Mouse (Mus musculus) heart, embryonic 14.5 days (tissue): ENCODE results near the gene Nin. TPM values are rescaled to one million over a fixed set of nuclear protein-coding genes. Genes with fewer than 3 reads are reported as not detected.

Experiments
- ATAC-seq: fragments of 200-750 bp; cut with Nextera tagmentation; 2 replicates; pipeline ENCODE4 v1.8.0; 2017; ENCODE audit warnings: low read depth, moderate TSS enrichment; ENCODE audit not compliant: insufficient number of reproducible peaks, insufficient read depth, low FRiP score
- H3K27ac ChIP-seq, 2 experiments: fragments of 200-500 bp in 1 of 2; fragments of 300-500 bp in 1 of 2; sonication (generic) in 1 of 2; replicated peaks in 1 of 2; 2 replicates each; pipeline ENCODE4 v1.5.1; 2012 to 2014; ENCODE audit warnings: low read depth in 2 of 2, low read length in 2 of 2, control low read depth in 1 of 2, mild to moderate bottlenecking in 1 of 2, mixed read lengths in 1 of 2; ENCODE audit not compliant: control insufficient read depth in 1 of 2, insufficient read depth in 1 of 2
- H3K27me3 ChIP-seq: fragments of 300-500 bp; sonication (generic); 2 replicates; pipeline ENCODE4 v1.6.1; 2014; ENCODE audit warnings: mild to moderate bottlenecking, low read length, control low read depth; ENCODE audit not compliant: control insufficient read depth, insufficient read depth
- H3K36me3 ChIP-seq: fragments of 300-500 bp; sonication (generic); 2 replicates; pipeline ENCODE4 v1.6.1; 2014; ENCODE audit warnings: mild to moderate bottlenecking, control low read depth, low read length, mixed read lengths; ENCODE audit not compliant: control insufficient read depth, insufficient read depth
- H3K4me1 ChIP-seq, 2 experiments: fragments of 200-500 bp in 1 of 2; fragments of 300-500 bp in 1 of 2; sonication (generic) in 1 of 2; 2 replicates each; pipeline ENCODE4 v1.6.1; 2012 to 2014; ENCODE audit warnings: low read length in 2 of 2, control low read depth in 1 of 2, mixed read lengths in 1 of 2; ENCODE audit not compliant: control insufficient read depth in 2 of 2, insufficient read depth in 2 of 2
- H3K4me2 ChIP-seq: fragments of 300-500 bp; sonication (generic); 2 replicates; pipeline ENCODE4 v1.6.1; 2014; ENCODE audit warnings: mild to moderate bottlenecking, low read length
- H3K4me3 ChIP-seq, 2 experiments: fragments of 200-500 bp in 1 of 2; fragments of 300-500 bp in 1 of 2; sonication (generic) in 1 of 2; 2 replicates each; pipeline ENCODE4 v1.5.1; 2012 to 2014; ENCODE audit warnings: low read length in 2 of 2, mild to moderate bottlenecking in 2 of 2, control low read depth in 1 of 2, low read depth in 1 of 2, moderate library complexity in 1 of 2; ENCODE audit not compliant: control insufficient read depth in 1 of 2, insufficient read depth in 1 of 2
- H3K9ac ChIP-seq: fragments of 300-500 bp; sonication (generic); 2 replicates; pipeline ENCODE4 v1.6.1; 2014; ENCODE audit warnings: mild to moderate bottlenecking, low read length
- H3K9me3 ChIP-seq: fragments of 300-500 bp; sonication (generic); 2 replicates; pipeline ENCODE4 v1.6.1; 2016; ENCODE audit warnings: low read length, control low read depth; ENCODE audit not compliant: control insufficient read depth
- WGBS: fragments of 180-500 bp; shearing (Covaris S2); extraction: QIAGEN DNeasy Blood & Tissue Kit; methylation state at CpG from one replicate; pipeline ENCODE4 v1.1.7; 2014; 5-methylcytosine and 5-hydroxymethylcytosine counted together
- polyA plus RNA-seq: library from polyadenylated mRNA; unstranded; fragments of >200 nt; fragmentation: Nextera tagmentation; extraction: Ambion mirVana; gene quantifications from 2 replicates; pipeline ENCODE4 v1.2.1, GENCODE M21; 2014

Nin gene
- polyA plus RNA-seq, 1 experiment from 2014 or later: 10.8 TPM

DNA sequence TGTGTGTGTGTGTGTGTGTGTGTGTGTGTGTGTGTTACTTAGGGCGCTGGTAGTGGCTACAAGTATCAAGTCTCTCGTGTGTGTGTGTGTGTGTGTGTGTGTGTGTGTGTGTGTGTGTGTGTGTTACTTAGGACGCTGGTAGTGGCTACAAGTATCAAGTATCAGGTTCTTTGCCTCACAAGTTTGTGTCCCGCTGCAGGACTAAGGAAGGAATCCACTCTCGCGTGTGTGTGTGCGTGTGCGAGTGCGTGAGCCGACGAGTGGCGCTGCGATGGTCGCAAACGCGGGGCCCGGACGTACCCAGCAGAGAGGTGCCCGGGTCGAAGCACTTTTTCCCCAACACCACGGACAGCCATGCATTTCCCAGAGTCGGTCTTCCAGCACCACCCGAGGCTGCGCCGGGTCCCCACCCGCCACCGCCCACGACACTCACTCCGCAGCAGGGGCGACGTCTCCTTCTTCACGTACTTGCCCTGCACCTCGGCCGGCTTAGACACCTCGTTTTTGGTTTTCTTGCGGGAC, 127.2 kb downstream of the Nin start:
- 0% methylated on average over 33 of the region's 36 CpGs for WGBS
- peak overlapping the region; percentile 70 to 86 for H3K4me3 ChIP-seq
- ATAC-seq: peak; percentile 55
- H3K27ac ChIP-seq: peak overlapping the region; percentile 68 to 96
- H3K4me2 ChIP-seq: peak overlapping the region; percentile 77
- H3K9ac ChIP-seq: peak overlapping the region; percentile 98
- H3K4me1 ChIP-seq: peaks cover 0 to 15% of the 10 kb centered on the region in 2 experiments; a peak in 2 of 4 replicates
- H3K9me3 ChIP-seq: no peaks in the 10 kb centered on the region
- H3K27me3 ChIP-seq: no peaks in the 10 kb centered on the region
- H3K36me3 ChIP-seq: peaks cover 32% of the 10 kb centered on the region

DNA sequence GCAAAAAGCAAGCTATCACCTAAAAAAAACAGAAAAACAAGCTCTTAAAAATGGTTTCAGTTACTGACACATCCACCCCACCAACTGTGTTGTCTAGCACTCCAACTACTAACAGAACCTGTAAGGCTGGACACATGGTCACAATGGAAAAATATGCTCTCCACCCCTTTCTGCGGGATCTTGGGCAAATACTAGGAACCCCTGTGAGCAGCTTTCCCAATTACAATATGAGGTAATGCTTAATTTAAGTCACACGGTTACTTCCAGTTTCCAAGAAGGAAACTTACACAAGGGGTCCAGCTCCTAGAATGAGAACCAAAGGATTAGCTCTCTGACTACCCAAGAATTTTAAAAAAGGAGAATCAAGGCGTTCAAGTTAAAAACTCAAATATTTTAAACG, 128.0 kb downstream of the Nin start:
- 34% methylated on average over 4 of the region's 4 CpGs for WGBS
- peak overlapping the region; percentile 4 to 86; a peak in 3 of 4 replicates for H3K4me3 ChIP-seq
- peak overlapping the region; percentile 77 for H3K4me2 ChIP-seq
- no peaks in the 10 kb centered on the region for H3K9me3 ChIP-seq
- no peaks in the 10 kb centered on the region for H3K27me3 ChIP-seq
- H3K27ac ChIP-seq: peak overlapping the region in 1 of 2 experiments; percentile 96; a peak in 1 of 4 replicates
- H3K4me1 ChIP-seq: peaks cover 0 to 15% of the 10 kb centered on the region in 2 experiments; a peak in 2 of 4 replicates
- no peak for ATAC-seq
- H3K36me3 ChIP-seq: peaks cover 38% of the 10 kb centered on the region
- peak overlapping the region; percentile 98 for H3K9ac ChIP-seq

DNA sequence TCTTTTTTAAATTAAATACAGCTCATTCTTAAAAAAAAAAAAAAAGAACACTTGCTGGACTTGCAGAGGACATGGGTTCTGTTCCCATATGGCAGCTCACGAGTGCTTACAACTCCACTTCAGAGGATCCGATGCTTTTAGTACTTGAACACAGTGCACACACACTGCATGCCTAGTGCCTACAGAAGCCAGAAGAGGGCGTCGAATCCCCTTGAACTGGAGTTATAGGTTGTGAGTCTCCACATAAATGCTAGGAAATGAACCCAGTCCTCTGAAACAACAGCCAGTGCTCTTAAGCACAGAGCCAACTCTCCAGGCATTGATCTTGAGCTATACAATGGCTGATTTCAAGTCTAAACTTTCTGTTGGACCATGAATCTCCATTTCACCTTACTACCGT, 130.6 kb downstream of the Nin start:
- Histone ChIP-seq H3K4me3 (no peak overlapping the region), H3K36me3 (peaks cover 53% of the 10 kb centered on the region), H3K4me2 (no peak overlapping the region), H3K4me1 (peaks cover 0 to 15% of the 10 kb centered on the region in 2 experiments; a peak in 2 of 4 replicates), H3K27ac (no peak overlapping the region), H3K27me3 (no peaks in the 10 kb centered on the region), H3K9ac (no peak overlapping the region), H3K9me3 (no peaks in the 10 kb centered on the region)
- WGBS: 75% methylated on average over 5 of the region's 5 CpGs
- no peak for ATAC-seq

DNA sequence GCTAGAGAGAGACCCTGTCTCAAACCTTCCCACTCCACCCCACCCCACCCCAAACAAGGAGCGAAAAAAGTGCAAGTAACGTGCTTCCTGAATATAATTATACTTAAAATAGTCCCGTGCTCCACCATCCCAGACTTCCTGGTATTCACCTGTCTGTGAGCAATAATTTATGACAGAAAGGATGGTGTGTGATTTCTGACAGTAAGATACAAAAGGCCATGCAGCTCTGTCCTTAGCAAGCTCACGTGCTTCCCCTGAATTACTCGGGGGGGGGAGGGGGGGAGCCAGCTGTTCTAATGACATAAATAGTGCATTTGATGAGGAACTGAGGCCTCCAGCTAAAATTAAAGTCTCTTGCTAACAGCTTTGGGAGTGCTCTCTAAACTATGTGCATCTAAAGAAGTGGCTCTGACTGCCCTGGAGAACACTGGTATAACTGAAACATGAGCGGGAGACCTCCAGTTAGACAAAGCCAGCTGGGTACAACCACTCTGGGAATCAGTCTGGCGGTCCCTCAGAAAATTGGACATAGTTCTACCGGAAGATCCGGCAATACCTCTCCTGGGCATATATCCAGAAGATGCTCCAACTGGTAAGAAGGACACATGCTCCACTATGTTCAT, 136.0 kb downstream of the Nin start:
- ATAC-seq: no peak
- Histone ChIP-seq H3K27ac (no peak overlapping the region; a peak in 1 of 4 replicates), H3K27me3 (no peaks in the 10 kb centered on the region), H3K4me3 (no peak overlapping the region), H3K9me3 (no peaks in the 10 kb centered on the region), H3K36me3 (peaks cover 61% of the 10 kb centered on the region), H3K9ac (no peak overlapping the region), H3K4me1 (peaks cover 0 to 9% of the 10 kb centered on the region in 2 experiments; a peak in 2 of 4 replicates), H3K4me2 (0 out of 2 replicates have a peak overlapping the region, but pooled peaks have one; percentile 4)
- whole genome bisulfite sequencing: 63% methylated on average over 9 of the region's 9 CpGs

DNA sequence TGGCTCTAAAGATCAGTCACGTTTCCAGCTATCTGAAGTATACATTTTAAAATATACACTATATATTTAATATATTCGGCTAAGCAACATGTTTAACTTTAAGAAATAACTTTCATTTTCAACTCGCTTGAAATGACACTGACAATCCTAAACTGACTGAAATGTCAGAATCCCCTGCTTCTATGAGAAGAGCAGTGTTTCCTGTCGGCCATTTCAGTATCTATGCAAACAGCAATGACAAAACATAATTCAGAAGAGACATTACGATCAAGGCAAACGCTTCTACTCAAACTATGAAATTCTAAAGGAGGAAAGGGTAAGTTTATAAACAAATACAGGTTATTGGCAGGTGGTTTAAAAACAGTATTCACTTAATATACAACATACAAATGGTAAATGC, 136.8 kb downstream of the Nin start:
- ATAC-seq: no peak
- WGBS: 88% methylated on average over 6 of the region's 6 CpGs
- H3K27me3 ChIP-seq: no peaks in the 10 kb centered on the region
- no peaks in the 10 kb centered on the region for H3K9me3 ChIP-seq
- H3K27ac ChIP-seq: no peak overlapping the region
- H3K9ac ChIP-seq: no peak overlapping the region
- peaks cover 0 to 9% of the 10 kb centered on the region in 2 experiments; a peak in 2 of 4 replicates for H3K4me1 ChIP-seq
- no peak overlapping the region for H3K4me2 ChIP-seq
- H3K36me3 ChIP-seq: peaks cover 61% of the 10 kb centered on the region
- H3K4me3 ChIP-seq: no peak overlapping the region

DNA sequence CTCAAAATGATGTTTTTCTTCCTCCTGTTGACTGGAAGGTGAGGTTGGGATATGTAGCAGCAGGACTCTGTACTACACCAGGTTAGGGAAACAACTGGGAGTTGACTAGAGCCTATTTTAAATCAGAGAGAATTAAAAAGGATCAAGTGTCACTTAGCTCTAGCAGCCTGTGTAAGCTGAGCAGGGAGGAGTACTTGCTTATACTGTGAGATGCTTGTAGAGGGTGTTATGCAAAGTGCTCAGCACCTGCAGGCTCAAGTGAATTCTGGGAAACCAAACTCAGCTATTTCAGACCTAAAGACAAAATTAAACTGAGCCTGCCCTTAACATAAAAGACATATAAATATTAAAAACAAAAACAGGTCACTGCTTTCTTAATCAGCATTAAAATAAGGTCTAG, 139.9 kb downstream of the Nin start:
- no peak overlapping the region for H3K27ac ChIP-seq
- H3K4me1 ChIP-seq: peaks cover 0 to 11% of the 10 kb centered on the region in 2 experiments; a peak in 2 of 4 replicates
- H3K4me3 ChIP-seq: no peak overlapping the region
- H3K4me2 ChIP-seq: no peak overlapping the region
- H3K27me3 ChIP-seq: no peaks in the 10 kb centered on the region
- no peaks in the 10 kb centered on the region for H3K9me3 ChIP-seq
- peaks cover 66% of the 10 kb centered on the region for H3K36me3 ChIP-seq
- H3K9ac ChIP-seq: no peak overlapping the region
- no peak for ATAC-seq

DNA sequence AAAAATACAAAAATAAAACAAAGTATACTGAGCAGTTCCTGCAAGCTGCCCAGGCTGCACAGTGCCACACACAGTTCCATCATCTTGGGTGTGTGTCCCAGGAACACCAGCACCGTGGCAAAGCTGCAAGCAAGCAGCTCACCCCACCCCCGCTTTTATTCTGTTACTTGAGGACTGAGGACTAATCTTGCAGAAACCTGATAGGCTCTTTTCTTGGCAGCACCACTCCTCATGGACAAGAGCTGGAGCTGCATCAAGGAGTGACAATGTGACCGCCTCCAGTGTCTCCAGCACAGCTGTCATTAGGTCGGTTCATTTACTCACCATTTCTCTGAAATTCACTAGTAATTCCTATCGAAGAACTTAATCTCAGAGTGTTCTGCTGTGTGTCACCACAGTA, 145.4 kb downstream of the Nin start:
- H3K9me3 ChIP-seq: no peaks in the 10 kb centered on the region
- H3K4me2 ChIP-seq: no peak overlapping the region
- no peak overlapping the region for H3K27ac ChIP-seq
- ATAC-seq: no peak
- peaks cover 2 to 14% of the 10 kb centered on the region in 2 experiments; a peak in 3 of 4 replicates for H3K4me1 ChIP-seq
- H3K4me3 ChIP-seq: no peak overlapping the region
- H3K36me3 ChIP-seq: peaks cover 87% of the 10 kb centered on the region
- H3K27me3 ChIP-seq: no peaks in the 10 kb centered on the region
- 60% methylated on average over 5 of the region's 5 CpGs for WGBS
- H3K9ac ChIP-seq: no peak overlapping the region
